Mouse (Mus musculus): ENCODE results near the gene Ncoa1.

DNA sequence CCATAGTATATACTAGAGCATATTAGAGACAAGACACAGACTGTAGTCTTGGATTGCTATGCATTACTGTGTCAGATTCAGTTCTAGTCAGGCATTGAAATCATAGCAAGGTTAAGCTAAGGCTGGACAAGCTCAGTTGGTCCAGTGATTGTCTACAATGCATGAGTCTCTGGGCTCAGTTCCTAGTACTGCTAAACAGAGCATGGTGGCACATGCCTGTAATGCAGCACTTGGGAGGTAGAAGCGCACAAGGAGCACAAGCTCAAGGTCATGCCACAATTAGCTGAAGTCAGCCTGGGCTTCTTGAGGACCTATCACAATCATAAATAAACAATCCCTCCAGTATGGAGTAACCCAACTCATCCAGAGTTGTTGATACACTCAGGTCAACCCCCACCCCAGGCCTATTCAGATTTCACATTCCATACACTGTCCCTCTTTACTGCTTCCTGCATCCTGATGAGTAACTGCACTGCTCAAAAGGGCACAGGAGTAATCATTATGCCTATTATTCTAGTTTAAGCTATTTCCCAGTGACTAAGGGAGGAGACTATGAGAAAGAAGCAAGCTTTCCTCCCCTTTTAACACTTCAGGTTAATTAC, 170.2 kb downstream of the Ncoa1 start:
- TF ChIP-seq CTCF (IDR thresholded peaks at IDR 0.05; ENCODE audit: low read depth, low read length) = no peak
- TF ChIP-seq GATA2 (IDR thresholded peaks at IDR 0.05; ENCODE audit: borderline replicate concordance, low read depth, low read length) = no peak
- no peak for TF ChIP-seq TAL1 (conservative IDR thresholded peaks at IDR 0.05; ENCODE audit: low read depth, low read length)
- TF ChIP-seq GATA1 (IDR thresholded peaks at IDR 0.05; ENCODE audit: borderline replicate concordance, low read length) = no peak

Data from G1E (cell line).